Mouse (Mus musculus): ENCODE measurements around the gene Tgds.

DNA sequence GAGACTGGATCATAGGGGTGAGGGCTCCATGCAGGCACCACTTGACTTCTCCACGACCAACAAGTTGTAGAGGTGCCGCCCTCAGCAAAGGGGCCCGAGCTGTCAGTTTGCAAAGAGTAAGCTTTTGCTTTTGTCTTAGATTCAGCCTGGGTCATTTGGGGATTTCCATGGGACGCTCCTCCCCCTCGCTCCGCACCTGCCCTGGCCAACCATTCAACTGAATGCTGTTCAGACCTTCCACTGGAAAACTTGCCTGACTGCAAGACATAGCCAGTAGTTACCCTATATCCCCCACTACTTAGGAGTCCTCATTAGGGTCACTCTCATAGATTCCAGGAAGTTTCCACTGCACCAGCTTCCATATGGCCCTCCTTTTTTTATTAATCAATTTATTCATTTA lies 48.7 kb downstream of the Tgds start:
- TF ChIP-seq CTCF (IDR thresholded peaks at IDR 0.05; ENCODE audit: low read depth, low read length) (no peak), POLR2A (IDR thresholded peaks at IDR 0.05; ENCODE audit: borderline replicate concordance, low read depth, low read length) (no peak)
